Mouse (Mus musculus): ENCODE results near the gene Ap5b1. TPM values are rescaled to one million over a fixed set of nuclear protein-coding genes. Genes with fewer than 3 reads are reported as not detected.
A peak's percentile ranks its signal among the peaks of the same experiment; 100 is the strongest.

Ap5b1 gene
- polyA plus RNA-seq, 1 experiment from 2014 or later: 2.5 TPM

- WGBS: 90% methylated on average over 32 of the region's 32 CpGs
- Histone ChIP-seq H3K4me3 (ENCODE audit: low read depth, low read length) (no peak overlapping the region), H3K9ac (ENCODE audit: low read length) (no peak overlapping the region)
Measured at GRCm38 (mm10) chr19:5570353-5571246, 2.8 kb downstream of the Ap5b1 start.

DNA sequence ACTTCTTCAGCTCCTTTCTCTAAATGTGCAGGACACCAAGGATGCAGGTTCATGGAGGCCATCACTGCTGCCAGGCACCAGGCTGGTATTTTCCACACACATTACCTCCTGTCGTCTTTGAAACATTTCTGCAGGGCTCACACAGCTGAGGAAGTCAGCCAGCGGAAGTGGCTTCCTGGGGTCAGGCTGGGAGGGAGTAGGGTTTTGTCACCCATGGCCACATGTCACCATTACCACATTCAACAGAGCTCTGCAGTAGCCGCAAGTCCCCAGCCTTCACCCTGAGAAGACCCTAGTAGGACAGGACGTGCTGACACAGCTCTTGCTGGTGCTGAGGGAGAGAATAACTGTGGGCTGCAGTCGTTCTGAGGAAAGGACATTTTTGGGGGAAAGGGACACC, 4.0 kb downstream of the Ap5b1 start:
- WGBS: 82% methylated on average over 5 of the region's 5 CpGs
- Histone ChIP-seq H3K36me3 (ENCODE audit: control insufficient read depth, insufficient read depth, low read length) (no peaks in the 10 kb centered on the region), H3K9me3 (ENCODE audit: control insufficient read depth, low read length) (no peaks in the 10 kb centered on the region), H3K27me3 (ENCODE audit: control insufficient read depth, insufficient read depth, low read length) (peaks cover under 1% of the 10 kb centered on the region; the same call in 1 of the 2 replicates), H3K4me3 (ENCODE audit: low read depth, low read length) (no peak overlapping the region), H3K9ac (ENCODE audit: low read length) (no peak overlapping the region), H3K4me2 (ENCODE audit: low read depth, low read length, severe bottlenecking) (no peak overlapping the region), H3K27ac (ENCODE audit: low read depth, low read length) (no peak overlapping the region), H3K4me1 (replicated peaks; ENCODE audit: control insufficient read depth, insufficient read depth, low read length) (peaks cover 8% of the 10 kb centered on the region; the same call in 1 of the 2 replicates)
- ATAC-seq (replicated peaks; ENCODE audit: low FRiP score): no peak
- DNase-seq (ENCODE audit: low spot score): no peak

More at GRCm38 (mm10) chr19:5570353-5571246, 2.8 kb downstream of the Ap5b1 start:
- Histone ChIP-seq H3K27me3 (ENCODE audit: control insufficient read depth, insufficient read depth, low read length) (peaks cover 4% of the 10 kb centered on the region; the same call in 1 of the 2 replicates), H3K9me3 (ENCODE audit: control insufficient read depth, low read length) (no peaks in the 10 kb centered on the region), H3K4me1 (replicated peaks; ENCODE audit: control insufficient read depth, insufficient read depth, low read length) (peaks cover 8% of the 10 kb centered on the region; the same call in 1 of the 2 replicates), H3K4me2 (ENCODE audit: low read depth, low read length, severe bottlenecking) (no peak overlapping the region), H3K27ac (ENCODE audit: low read depth, low read length) (no peak overlapping the region), H3K36me3 (ENCODE audit: control insufficient read depth, insufficient read depth, low read length) (no peaks in the 10 kb centered on the region)
- DNase-seq (ENCODE audit: low spot score): peak; percentile 54
- ATAC-seq (replicated peaks; ENCODE audit: low FRiP score): no peak

GRCm38 (mm10) chr19:5572331-5573125, 4.7 kb downstream of the Ap5b1 start:
- DNase-seq (ENCODE audit: low spot score) (no peak), ATAC-seq (replicated peaks; ENCODE audit: low FRiP score) (no peak)
- no peak overlapping the region for H3K9ac ChIP-seq (ENCODE audit: low read length)
- H3K4me2 ChIP-seq (ENCODE audit: low read depth, low read length, severe bottlenecking): no peak overlapping the region
- WGBS: 86% methylated on average over 19 of the region's 19 CpGs
- no peak overlapping the region for H3K27ac ChIP-seq (ENCODE audit: low read depth, low read length)
- peaks cover 8% of the 10 kb centered on the region; the same call in 1 of the 2 replicates for H3K4me1 ChIP-seq (replicated peaks; ENCODE audit: control insufficient read depth, insufficient read depth, low read length)
- no peaks in the 10 kb centered on the region for H3K36me3 ChIP-seq (ENCODE audit: control insufficient read depth, insufficient read depth, low read length)
- H3K9me3 ChIP-seq (ENCODE audit: control insufficient read depth, low read length): no peaks in the 10 kb centered on the region
- no peaks in the 10 kb centered on the region for H3K27me3 ChIP-seq (ENCODE audit: control insufficient read depth, insufficient read depth, low read length)
- H3K4me3 ChIP-seq (ENCODE audit: low read depth, low read length): no peak overlapping the region

DNA sequence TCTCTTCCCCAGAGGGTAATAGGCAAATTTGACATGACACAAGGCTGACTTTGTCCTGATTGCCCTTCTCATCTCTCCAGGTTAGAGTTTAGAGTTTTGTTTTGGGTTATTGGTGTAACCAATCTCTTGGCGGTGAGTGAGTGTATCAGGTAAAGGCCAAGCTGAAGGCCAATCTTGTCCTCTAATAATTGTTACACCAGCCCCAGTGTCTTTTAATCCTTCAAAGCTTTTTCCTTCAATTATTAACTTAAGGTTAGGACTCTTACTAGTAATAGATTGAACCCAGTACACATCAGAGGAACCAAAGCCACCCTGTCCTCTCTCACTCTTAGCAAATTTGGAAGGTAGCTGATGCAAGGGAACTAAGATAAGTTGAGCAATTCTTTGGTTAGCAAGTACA, 7.5 kb downstream of the Ap5b1 start:
- Histone ChIP-seq H3K4me3 (ENCODE audit: low read depth, low read length) (no peak overlapping the region), H3K9me3 (ENCODE audit: control insufficient read depth, low read length) (no peaks in the 10 kb centered on the region), H3K36me3 (ENCODE audit: control insufficient read depth, insufficient read depth, low read length) (no peaks in the 10 kb centered on the region), H3K4me1 (replicated peaks; ENCODE audit: control insufficient read depth, insufficient read depth, low read length) (no peaks in the 10 kb centered on the region), H3K9ac (ENCODE audit: low read length) (no peak overlapping the region), H3K27me3 (ENCODE audit: control insufficient read depth, insufficient read depth, low read length) (no peaks in the 10 kb centered on the region), H3K4me2 (ENCODE audit: low read depth, low read length, severe bottlenecking) (no peak overlapping the region), H3K27ac (ENCODE audit: low read depth, low read length) (no peak overlapping the region)
- DNase-seq (ENCODE audit: low spot score) (no peak), ATAC-seq (replicated peaks; ENCODE audit: low FRiP score) (no peak)
- 100% methylated on average over 1 of the region's 1 CpGs for WGBS

DNA sequence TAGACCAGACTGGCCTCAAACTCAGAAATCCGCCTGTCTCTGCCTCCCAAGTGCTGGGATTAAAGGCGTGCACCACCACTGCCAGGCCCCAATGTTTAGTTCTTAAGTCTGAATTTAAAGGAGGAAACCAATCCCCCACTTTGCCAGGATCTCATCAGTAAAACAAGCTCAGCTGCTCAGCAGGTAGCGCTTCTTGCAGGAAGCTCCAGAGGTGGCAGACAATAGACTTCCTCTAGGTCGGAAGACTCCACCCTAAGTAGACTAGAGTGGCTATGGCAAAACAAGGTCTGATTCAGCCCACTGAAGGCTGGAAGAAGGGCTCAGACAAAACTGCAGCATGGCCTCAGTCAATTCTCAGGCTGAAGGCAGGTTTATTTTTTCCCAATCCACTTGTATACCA, 12.1 kb downstream of the Ap5b1 start:
- DNase-seq (ENCODE audit: low spot score) (no peak), ATAC-seq (replicated peaks; ENCODE audit: low FRiP score) (no peak)
- no peak overlapping the region for H3K4me2 ChIP-seq (ENCODE audit: low read depth, low read length, severe bottlenecking)
- no peak overlapping the region for H3K4me3 ChIP-seq (ENCODE audit: low read depth, low read length)
- no peaks in the 10 kb centered on the region for H3K9me3 ChIP-seq (ENCODE audit: control insufficient read depth, low read length)
- H3K4me1 ChIP-seq (replicated peaks; ENCODE audit: control insufficient read depth, insufficient read depth, low read length): no peaks in the 10 kb centered on the region
- no peak overlapping the region for H3K9ac ChIP-seq (ENCODE audit: low read length)
- 66% methylated on average over 4 of the region's 4 CpGs for WGBS
- no peak overlapping the region for H3K27ac ChIP-seq (ENCODE audit: low read depth, low read length)
- no peaks in the 10 kb centered on the region for H3K36me3 ChIP-seq (ENCODE audit: control insufficient read depth, insufficient read depth, low read length)
- H3K27me3 ChIP-seq (ENCODE audit: control insufficient read depth, insufficient read depth, low read length): no peaks in the 10 kb centered on the region

DNA sequence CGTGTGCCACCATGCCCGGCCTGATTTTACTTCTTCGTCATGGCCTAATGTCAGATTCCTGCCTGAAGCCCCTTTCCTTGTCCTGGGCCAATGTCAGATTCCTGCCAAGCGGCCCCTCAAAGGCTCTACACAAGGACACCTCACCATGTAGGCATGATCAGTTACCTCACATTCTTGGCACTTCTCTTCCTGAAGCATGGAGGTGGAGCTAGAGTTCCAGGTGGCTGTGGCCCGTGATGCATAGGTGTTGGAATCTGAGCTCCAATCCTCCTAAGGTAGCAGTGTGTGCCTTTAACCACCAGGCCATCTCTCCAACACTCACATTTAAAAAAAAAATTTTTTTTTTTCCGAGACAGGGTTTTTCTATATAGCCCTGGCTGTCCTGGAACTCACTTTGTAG, 13.0 kb downstream of the Ap5b1 start:
- Histone ChIP-seq H3K27me3 (ENCODE audit: control insufficient read depth, insufficient read depth, low read length) (no peaks in the 10 kb centered on the region), H3K9me3 (ENCODE audit: control insufficient read depth, low read length) (no peaks in the 10 kb centered on the region), H3K36me3 (ENCODE audit: control insufficient read depth, insufficient read depth, low read length) (no peaks in the 10 kb centered on the region), H3K4me3 (ENCODE audit: low read depth, low read length) (no peak overlapping the region), H3K4me2 (ENCODE audit: low read depth, low read length, severe bottlenecking) (no peak overlapping the region), H3K9ac (ENCODE audit: low read length) (no peak overlapping the region), H3K4me1 (replicated peaks; ENCODE audit: control insufficient read depth, insufficient read depth, low read length) (no peaks in the 10 kb centered on the region), H3K27ac (ENCODE audit: low read depth, low read length) (no peak overlapping the region)
- 86% methylated on average over 6 of the region's 6 CpGs for WGBS
- ATAC-seq (replicated peaks; ENCODE audit: low FRiP score) (no peak), DNase-seq (ENCODE audit: low spot score) (no peak)

DNA sequence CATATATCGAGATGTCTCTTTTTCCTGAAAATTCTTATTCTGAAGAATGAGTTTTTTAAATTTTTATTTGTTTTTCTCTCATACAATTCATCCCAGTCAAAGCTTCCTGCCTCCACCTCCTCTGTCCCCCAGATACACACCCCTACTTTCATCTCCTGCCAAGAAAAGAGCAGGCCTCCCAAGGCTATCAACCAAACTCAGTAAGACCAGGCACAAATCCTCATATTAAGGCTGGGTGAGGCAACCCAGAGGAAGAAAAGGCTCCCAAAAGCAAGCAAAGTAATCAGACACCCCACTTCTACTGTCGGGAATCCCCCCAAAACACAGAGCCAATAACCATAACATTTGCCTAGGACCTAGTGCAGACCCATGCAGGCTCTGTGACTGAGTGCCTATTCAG, 14.2 kb downstream of the Ap5b1 start:
- Histone ChIP-seq H3K4me3 (ENCODE audit: low read depth, low read length) (no peak overlapping the region), H3K27me3 (ENCODE audit: control insufficient read depth, insufficient read depth, low read length) (no peaks in the 10 kb centered on the region), H3K9me3 (ENCODE audit: control insufficient read depth, low read length) (no peaks in the 10 kb centered on the region), H3K27ac (ENCODE audit: low read depth, low read length) (no peak overlapping the region), H3K36me3 (ENCODE audit: control insufficient read depth, insufficient read depth, low read length) (no peaks in the 10 kb centered on the region), H3K9ac (ENCODE audit: low read length) (no peak overlapping the region), H3K4me2 (ENCODE audit: low read depth, low read length, severe bottlenecking) (no peak overlapping the region), H3K4me1 (replicated peaks; ENCODE audit: control insufficient read depth, insufficient read depth, low read length) (no peaks in the 10 kb centered on the region)
- WGBS: 83% methylated on average over 2 of the region's 2 CpGs
- DNase-seq (ENCODE audit: low spot score) (no peak), ATAC-seq (replicated peaks; ENCODE audit: low FRiP score) (no peak)

DNA sequence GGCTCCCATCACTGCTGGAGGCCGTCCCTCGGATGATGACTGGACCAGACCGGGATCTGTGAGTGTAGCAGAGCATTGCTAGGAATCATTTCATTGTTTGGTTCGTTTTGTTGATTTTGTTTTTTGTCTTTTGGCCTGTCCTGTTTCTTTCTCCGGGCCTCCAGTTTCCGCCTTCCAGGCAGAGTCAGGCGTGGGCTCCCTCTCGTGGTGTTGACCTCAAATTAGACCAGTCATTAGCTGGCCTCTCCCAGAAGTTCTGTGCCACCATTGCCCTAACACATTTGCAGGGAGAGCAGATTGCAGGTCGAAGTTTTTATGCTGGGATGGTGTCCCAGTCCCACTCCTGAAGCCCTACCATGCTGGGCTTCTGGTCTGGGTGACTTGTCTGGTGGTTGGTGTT, 21.3 kb downstream of the Ap5b1 start:
- H3K4me3 ChIP-seq (ENCODE audit: low read depth, low read length): no peak overlapping the region
- no peak for ATAC-seq (replicated peaks; ENCODE audit: low FRiP score)

More for the DNA sequence above, 21.3 kb downstream of the Ap5b1 start:
- no peak overlapping the region for H3K27ac ChIP-seq (ENCODE audit: low read depth, low read length)
- H3K4me1 ChIP-seq (replicated peaks; ENCODE audit: control insufficient read depth, insufficient read depth, low read length): no peaks in the 10 kb centered on the region
- H3K4me2 ChIP-seq (ENCODE audit: low read depth, low read length, severe bottlenecking): no peak overlapping the region
- no peaks in the 10 kb centered on the region for H3K36me3 ChIP-seq (ENCODE audit: control insufficient read depth, insufficient read depth, low read length)
- no peak for DNase-seq (ENCODE audit: low spot score)
- 76% methylated on average over 9 of the region's 9 CpGs for WGBS
- no peak overlapping the region for H3K9ac ChIP-seq (ENCODE audit: low read length)
- H3K27me3 ChIP-seq (ENCODE audit: control insufficient read depth, insufficient read depth, low read length): no peaks in the 10 kb centered on the region
- no peaks in the 10 kb centered on the region for H3K9me3 ChIP-seq (ENCODE audit: control insufficient read depth, low read length)

All from forebrain, embryonic 11.5 days (tissue).